Mouse (Mus musculus) skeletal muscle tissue, adult 2 months (tissue): ENCODE results near the gene Tnfrsf13c.

ENCODE experiments used
- DNase-seq: peaks from one replicate; pipeline ENCODE4 v3.0.0-alpha.2; 2012; ENCODE audit warnings: low read depth, low spot score

Gene Tnfrsf13c

GRCm38 (mm10) chr15:82207504-82208219 lies 16.5 kb downstream of the Tnfrsf13c start:
- DNase-seq = no peak

GRCm38 (mm10) chr15:82207105-82207459 lies 17.1 kb downstream of the Tnfrsf13c start:
- no peak for DNase-seq

GRCm38 (mm10) chr15:82206365-82207104 lies 17.6 kb downstream of the Tnfrsf13c start:
- peak; percentile 72 for DNase-seq

DNA sequence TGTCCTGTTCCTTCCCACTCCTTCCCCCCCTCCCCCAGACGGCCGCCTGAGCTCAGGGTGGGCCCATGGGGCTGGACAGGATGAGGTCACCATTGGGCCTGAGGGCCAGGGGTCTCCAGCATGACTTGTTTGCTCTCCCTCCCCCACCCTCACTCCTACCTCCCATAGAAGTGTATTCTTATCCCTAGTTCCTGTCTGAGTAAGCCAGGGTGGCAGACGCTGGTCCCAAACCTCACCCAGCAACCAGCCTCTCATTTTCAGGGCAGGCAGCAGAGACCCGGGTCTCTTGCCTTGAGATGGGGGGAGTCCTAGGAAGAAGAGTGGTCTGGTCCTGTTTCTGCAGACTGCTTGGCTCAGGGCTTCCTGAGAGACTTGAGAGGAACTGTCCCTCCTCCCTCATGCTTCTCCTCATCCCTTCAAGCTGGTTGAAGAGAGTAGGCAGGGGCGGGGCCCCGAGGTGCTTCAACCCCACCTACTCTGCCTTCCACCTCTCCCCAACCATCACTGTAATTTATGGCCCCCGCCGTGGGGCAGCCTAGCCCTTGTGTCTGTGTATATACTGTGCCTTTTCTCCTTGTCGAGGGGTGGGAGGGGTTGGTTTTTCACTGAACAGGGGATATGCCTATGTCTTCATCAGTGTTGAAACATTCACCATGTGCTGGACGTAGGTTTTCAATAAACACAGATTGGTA lies 19.3 kb downstream of the Tnfrsf13c start:
- DNase-seq = no peak

GRCm38 (mm10) chr15:82203611-82204351 lies 20.4 kb downstream of the Tnfrsf13c start:
- no peak for DNase-seq

- no peak for DNase-seq
Measured at GRCm38 (mm10) chr15:82203090-82203489, 21.1 kb downstream of the Tnfrsf13c start.

DNA sequence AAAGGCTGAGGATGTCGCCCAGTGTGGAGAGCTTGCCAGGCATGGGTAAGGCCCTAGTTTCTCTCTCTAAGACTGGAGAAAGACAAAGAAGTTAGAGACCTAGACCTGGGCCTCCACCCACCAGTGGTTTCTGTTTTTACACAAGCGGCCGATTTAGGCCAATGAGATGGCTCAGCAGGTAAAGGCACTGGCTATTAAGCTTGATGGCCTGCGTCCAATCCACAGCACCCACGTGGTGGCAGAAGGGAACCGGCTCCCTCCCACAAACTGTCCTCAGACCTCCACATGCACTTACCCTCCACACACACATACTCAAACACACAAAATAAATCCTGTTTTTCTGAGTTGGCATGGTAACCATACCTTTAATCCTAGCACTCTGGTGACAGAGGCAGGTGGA lies 22.1 kb downstream of the Tnfrsf13c start:
- DNase-seq = no peak

DNA sequence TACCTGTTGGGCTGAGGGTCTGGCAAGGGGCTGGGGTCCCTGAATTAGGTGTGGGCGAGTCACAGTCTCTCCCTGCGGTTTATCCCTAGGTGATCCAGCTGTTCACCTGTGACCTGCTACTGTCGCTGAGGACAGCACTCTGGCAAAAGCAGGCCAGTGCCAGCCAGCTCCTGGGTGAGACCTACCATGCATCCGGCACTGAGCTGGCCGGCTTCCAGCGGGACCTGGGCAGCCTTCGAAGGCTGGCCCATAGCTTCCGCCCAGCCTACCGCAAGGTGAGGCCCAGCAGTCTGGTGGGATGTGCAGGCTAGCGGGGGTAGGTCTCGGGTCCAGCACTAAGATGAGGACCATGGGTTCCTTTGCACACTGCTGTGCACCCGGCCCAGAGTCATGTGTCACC lies 24.6 kb downstream of the Tnfrsf13c start:
- no peak for DNase-seq

DNA sequence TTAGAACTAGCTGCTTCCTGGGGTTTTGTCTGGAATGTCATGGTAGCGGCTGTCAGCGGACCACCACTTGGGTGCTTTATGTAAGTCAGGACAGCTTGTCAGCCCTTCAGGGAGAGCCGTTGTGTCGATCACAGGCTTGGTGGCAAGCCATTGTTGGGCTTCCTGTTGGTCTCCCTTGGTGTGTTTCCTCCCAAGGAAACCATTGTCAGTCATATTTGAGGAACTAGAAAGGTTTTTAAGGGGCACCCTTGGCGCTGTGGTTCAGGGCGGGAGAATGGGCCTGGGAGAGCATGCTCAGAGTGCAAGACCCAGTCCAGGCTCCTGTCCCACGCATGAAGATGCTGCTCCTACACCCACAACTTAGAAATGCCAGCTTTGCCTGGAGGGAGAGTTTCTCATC lies 25.8 kb downstream of the Tnfrsf13c start:
- no peak for DNase-seq

GRCm38 (mm10) chr15:82197937-82198336 lies 26.2 kb downstream of the Tnfrsf13c start:
- DNase-seq = no peak

DNA sequence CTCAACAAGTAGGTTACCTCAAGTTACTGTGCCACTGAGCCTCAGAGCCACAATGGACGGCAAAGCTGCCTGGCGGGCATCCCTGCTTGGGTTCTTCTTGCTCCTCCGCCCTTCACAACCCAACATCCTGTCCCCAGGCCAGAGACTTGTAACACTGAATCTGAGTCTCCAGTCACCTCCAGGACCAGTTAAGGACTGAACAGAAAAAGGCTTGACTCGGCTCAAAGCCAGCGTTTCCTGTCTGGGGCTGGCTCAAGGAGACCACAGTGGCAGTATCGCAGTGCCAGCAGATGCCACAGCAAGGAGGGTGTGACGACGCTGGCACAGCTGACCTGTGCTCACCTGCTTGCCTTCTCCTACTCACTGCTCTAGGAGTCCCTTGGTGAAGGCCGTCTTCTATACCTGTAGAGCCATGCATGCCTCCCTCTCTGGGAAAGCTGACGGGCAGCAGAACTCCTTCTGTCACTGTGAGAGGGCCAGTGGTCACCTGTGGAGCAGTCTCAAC lies 26.9 kb downstream of the Tnfrsf13c start:
- no peak for DNase-seq

DNA sequence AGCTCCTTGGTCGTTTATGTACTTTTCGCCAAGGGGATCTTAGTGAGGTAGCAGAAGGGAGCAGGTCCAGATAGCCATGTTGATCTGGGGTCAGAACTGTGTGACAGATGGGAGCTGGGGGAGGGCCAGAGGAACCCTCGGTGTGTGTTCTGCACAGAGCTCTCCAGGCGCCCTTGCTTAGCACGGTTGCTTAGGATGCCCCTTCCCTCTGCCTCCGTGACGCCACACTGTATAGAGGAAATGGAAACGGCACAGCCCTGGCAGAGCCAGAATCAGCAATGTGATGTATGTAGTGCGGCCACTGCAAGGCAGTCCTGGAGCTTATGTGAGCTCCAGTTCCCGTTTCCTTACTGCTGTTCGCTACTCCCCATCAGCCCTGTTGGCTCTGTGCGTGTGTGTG lies 27.9 kb downstream of the Tnfrsf13c start:
- no peak for DNase-seq

- DNase-seq = no peak
Measured at GRCm38 (mm10) chr15:82192617-82193016, 31.6 kb downstream of the Tnfrsf13c start.

DNA sequence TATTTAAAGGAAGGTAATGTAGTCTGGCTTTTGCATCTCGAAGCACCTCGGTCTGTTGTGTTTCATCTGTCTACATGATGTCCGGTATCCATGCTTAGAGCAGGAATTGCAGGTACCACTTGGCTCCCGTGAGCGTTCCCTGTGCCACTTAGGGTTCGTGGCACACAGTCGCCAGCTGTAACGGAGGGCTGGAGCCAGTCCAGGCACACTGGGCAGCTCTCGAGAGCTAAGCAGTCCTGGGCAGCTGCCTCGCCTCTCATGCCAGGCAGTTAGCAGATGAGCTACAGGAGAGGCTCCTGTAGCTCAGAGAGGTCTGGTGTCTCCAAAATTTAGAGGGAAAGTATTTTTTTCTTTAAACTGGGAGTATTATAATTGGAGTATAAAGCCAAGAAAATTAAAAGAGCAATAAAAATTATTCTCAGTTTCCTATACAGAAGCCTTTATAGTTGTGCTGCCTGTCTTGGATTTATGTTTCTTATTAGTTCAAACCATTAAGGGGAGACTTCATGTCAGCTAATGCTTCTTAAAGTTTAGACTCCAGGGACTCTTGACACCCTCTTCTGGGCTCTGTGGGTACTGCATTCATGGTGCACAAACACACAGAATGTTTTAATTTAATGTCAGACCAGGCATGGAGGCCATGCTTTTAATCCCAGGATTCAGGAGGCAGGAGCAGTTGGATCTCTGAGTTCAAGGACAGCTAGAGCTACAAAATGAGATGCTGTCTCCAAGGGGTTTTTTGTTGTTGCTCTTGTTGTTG lies 35.5 kb downstream of the Tnfrsf13c start:
- peak; percentile 48 for DNase-seq

GRCm38 (mm10) chr15:82187924-82188323 lies 36.2 kb downstream of the Tnfrsf13c start:
- no peak for DNase-seq

DNA sequence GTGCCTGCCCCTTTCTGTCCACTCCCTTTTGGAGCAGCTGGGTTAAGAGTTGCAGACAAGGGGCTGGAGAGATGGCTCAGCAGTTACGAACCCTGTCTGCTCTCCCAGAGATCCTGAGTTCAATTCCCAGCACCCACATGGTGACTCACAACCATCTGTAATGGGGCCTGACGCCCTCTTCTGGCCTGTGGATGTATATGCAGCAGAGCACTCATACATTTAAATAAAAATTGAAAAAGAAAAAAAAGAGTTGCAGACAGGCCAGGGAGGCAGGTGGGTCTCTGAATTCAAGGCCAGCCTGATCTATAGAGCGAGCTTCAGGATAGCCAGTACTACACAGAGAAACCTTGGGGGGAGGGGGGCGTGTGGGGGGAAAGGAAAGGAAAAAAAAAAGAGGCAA lies 36.8 kb downstream of the Tnfrsf13c start:
- DNase-seq = no peak

- no peak for DNase-seq
Measured at GRCm38 (mm10) chr15:82186931-82187330, 37.2 kb downstream of the Tnfrsf13c start.

GRCm38 (mm10) chr15:82186131-82186530 lies 38.0 kb downstream of the Tnfrsf13c start:
- DNase-seq = no peak

GRCm38 (mm10) chr15:82185062-82185783 lies 38.9 kb downstream of the Tnfrsf13c start:
- DNase-seq = no peak

DNA sequence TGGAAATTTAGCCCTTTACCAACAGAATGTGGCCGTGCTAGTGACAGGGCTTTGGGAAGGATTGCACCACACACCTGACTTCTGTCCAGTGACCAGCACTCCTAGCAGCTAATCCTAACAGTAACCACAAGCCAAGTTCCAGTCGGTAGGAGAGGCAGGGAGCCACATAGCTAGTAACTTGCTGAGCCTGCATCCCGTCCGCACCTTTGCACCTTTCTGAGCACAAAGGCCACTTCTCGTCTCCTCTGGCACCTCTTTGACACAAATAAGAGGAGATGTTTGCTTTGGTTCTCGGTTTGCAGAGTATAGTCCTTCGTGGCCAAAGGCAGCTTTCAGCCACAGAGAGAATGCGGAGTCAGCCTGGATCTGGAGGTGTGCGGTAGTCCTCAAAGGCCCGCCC lies 39.5 kb downstream of the Tnfrsf13c start:
- no peak for DNase-seq
